Mouse (Mus musculus) G1E (cell line): ENCODE data around the gene Epb41l2.

Experiments
- CTCF ChIP-seq: IDR thresholded peaks from 2 replicates; pipeline ENCODE4 v1.5.1; 2012; ENCODE audit warnings: low read depth, low read length, inconsistent platforms, mixed read lengths
- GATA2 ChIP-seq: IDR thresholded peaks from 2 replicates; pipeline ENCODE4 v1.6.1; 2012; ENCODE audit warnings: low read depth, low read length, inconsistent platforms, borderline replicate concordance
- POLR2AphosphoS5 ChIP-seq: IDR thresholded peaks from 2 replicates; pipeline ENCODE4 v1.6.1; 2012; ENCODE audit warnings: low read depth, low read length, inconsistent platforms; ENCODE audit not compliant: insufficient replicate concordance
- TAL1 ChIP-seq: conservative IDR thresholded peaks from 2 replicates; pipeline ENCODE4 v1.6.1; 2012; ENCODE audit warnings: low read depth, low read length, inconsistent platforms, mixed read lengths

GRCm38 (mm10) chr10:25340675-25341074 lies 18.9 kb upstream of the Epb41l2 start:
- TF ChIP-seq CTCF (no peak), POLR2AphosphoS5 (no peak), GATA2 (no peak), TAL1 (no peak)
